Mouse (Mus musculus): Measurements from ENCODE around the gene Gm20929. TPM values are rescaled to one million over a fixed set of nuclear protein-coding genes. Genes with fewer than 3 reads are reported as not detected.
"Not testable (repeated sequence)": the region's sequence is repeated elsewhere in the genome, so short reads cannot be mapped to it uniquely, and the experiment has no call there.

Gm20929 gene
- polyA plus RNA-seq (2015; fragmentation: Nextera tagmentation; extraction: Ambion mirVana) = not detected in 2 replicates

DNA sequence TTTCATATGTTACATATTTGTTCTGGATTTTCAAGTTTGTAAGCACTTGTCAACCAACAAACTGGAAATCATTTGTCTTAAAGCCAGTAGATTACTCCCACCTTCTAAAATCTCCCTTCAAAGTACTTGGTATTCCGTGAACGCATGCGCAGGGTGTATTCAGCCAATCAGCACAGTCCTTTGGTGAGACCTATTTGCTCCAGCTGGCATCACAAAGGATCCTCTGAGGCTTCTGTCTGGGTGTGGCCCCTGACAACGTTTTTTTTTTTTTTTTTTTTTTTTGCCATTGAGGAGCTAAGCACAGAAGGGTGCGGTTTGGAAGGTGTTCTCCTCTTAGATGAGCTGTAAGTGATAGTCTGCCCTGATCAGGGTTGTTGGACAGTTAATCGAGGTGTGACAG is at the start of gene Gm20929:
TSS of gene Gm20929 (plus strand) at position 301 of the 400 bp plus-strand sequence.
- not testable (repeated sequence) for H3K36me3 ChIP-seq; H3K4me3 ChIP-seq; H3K9ac ChIP-seq; ATAC-seq (ENCODE audit: low FRiP score); H3K27me3 ChIP-seq; H3K27ac ChIP-seq; H3K4me2 ChIP-seq; H3K4me1 ChIP-seq (replicated peaks); H3K9me3 ChIP-seq
- WGBS = no CpG with 5 or more reads among the region's 6 CpGs

Data from hindbrain, embryonic 13.5 days (tissue).